Mouse (Mus musculus) ES-E14 (cell line): ENCODE measurements at regions not wholly inside any gene's neighbourhood (a gene's known extent, or its start where the extent isn't known, plus 50 kb on each side); places are given as distances from the start of the nearest gene placed in this dataset.

ENCODE experiments used
- DNase-seq: peaks from one replicate; pipeline ENCODE4 v3.0.0-alpha.2; 2013; ENCODE audit warnings: low read depth, low spot score
- H3K27ac ChIP-seq: 2 replicates; pipeline ENCODE4 v1.5.1; 2012; ENCODE audit warnings: low read depth, mild to moderate bottlenecking, low read length, moderate library complexity, mixed read lengths; ENCODE audit not compliant: poor library complexity, insufficient read depth, severe bottlenecking
- H3K36me3 ChIP-seq: 2 replicates; pipeline ENCODE4 v1.6.1; 2012; ENCODE audit warnings: mild to moderate bottlenecking, low read length, moderate library complexity, mixed read lengths; ENCODE audit not compliant: control insufficient read depth, poor library complexity, insufficient read depth, severe bottlenecking
- H3K4me1 ChIP-seq, 2 experiments: fragments of 150-350 bp in 1 of 2; sonication (generic) in 1 of 2; 2 replicates each; pipeline ENCODE4 v1.6.1; 2012; ENCODE audit warnings: low read length in 2 of 2, mild to moderate bottlenecking in 1 of 2, mixed read lengths in 1 of 2; ENCODE audit not compliant: control insufficient read depth in 2 of 2, insufficient read depth in 2 of 2, poor library complexity in 1 of 2
- H3K4me3 ChIP-seq, 2 experiments: fragments of 150-350 bp in 1 of 2; sonication (generic) in 1 of 2; 2 replicates each; pipeline ENCODE4 v1.5.1; 2012; ENCODE audit warnings: low read length in 2 of 2, low read depth in 1 of 2, mild to moderate bottlenecking in 1 of 2, mixed read lengths in 1 of 2; ENCODE audit not compliant: insufficient read depth in 1 of 2, poor library complexity in 1 of 2, severe bottlenecking in 1 of 2
- H3K9ac ChIP-seq: 2 replicates; pipeline ENCODE4 v1.6.1; 2012; ENCODE audit warnings: low read depth, mild to moderate bottlenecking, low read length, mixed read lengths; ENCODE audit not compliant: poor library complexity, insufficient read depth, severe bottlenecking
- H3K9me3 ChIP-seq: fragments of 150-350 bp; sonication (generic); 2 replicates; pipeline ENCODE4 v1.6.1; 2012; ENCODE audit warnings: low read depth, mild to moderate bottlenecking, low read length; ENCODE audit not compliant: control insufficient read depth, insufficient read depth
- CHD2 ChIP-seq: IDR thresholded peaks from 2 replicates; pipeline ENCODE4 v1.6.1; 2014; ENCODE audit warnings: mild to moderate bottlenecking, low read depth, low read length, inconsistent platforms
- HCFC1 ChIP-seq: IDR thresholded peaks from 2 replicates; pipeline ENCODE4 v1.6.1; 2012; ENCODE audit warnings: low read length, inconsistent platforms, borderline replicate concordance; ENCODE audit not compliant: insufficient read depth
- MAFK ChIP-seq: IDR thresholded peaks from 2 replicates; pipeline ENCODE4 v1.6.1; 2014; ENCODE audit warnings: mild to moderate bottlenecking, low read depth, low read length, inconsistent platforms; ENCODE audit not compliant: insufficient read depth
- ZC3H11A ChIP-seq: IDR thresholded peaks from 2 replicates; pipeline ENCODE4 v1.6.1; 2012; ENCODE audit warnings: low read depth, mild to moderate bottlenecking, inconsistent platforms, low read length, borderline replicate concordance
- ZNF384 ChIP-seq: IDR thresholded peaks from 2 replicates; pipeline ENCODE4 v1.6.1; 2012; ENCODE audit warnings: low read depth, low read length, inconsistent platforms
- in situ Hi-C, 2 experiments: fragments of 600-800 bp; cut with MboI; formaldehyde crosslinking; loops; one replicate each; pipeline ENCODE4 v1.15.1; 2025; ENCODE audit warnings: low sequenced_read_pairs in 2 of 2, inconsistent platforms in 1 of 2; ENCODE audit not compliant: unreplicated experiment in 2 of 2

- Histone ChIP-seq H3K27ac (no peak overlapping the region), H3K36me3 (no peaks in the 10 kb centered on the region), H3K9me3 (no peaks in the 10 kb centered on the region), H3K4me3 (no peak overlapping the region), H3K9ac (no peak overlapping the region), H3K4me1 (no peaks in the 10 kb centered on the region)
- no peak for TF ChIP-seq HCFC1
- no peak for TF ChIP-seq ZNF384
- no peak for TF ChIP-seq MAFK
- no peak for TF ChIP-seq ZC3H11A
- DNase-seq, result no peak
- in situ Hi-C loops, result no loop called here
These were observed 156.3 kb downstream of the Grm4 start for GRCm38 (mm10) chr17:27364899-27365298.

DNA sequence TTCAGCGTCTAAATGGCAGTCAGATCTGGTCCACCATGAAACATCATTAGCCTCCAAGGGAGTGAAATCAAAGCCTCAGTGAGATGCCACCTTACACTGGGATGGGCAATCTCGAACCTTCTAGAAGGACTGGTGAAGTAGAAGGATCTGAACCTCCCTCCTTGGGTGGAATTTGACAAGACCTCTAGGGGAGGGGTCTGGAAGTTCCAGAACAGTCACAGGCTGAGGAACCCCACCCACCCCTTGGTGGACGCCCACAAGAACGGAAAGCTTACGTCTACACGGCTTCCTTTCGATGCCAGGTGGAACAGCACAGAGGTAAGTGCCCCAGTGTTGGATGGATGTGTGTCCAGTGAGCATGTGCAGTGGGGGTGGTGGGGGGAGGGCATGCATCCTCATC is 156.9 kb downstream of the Grm4 start:
- H3K9ac ChIP-seq, result no peak overlapping the region
- H3K36me3 ChIP-seq, result no peaks in the 10 kb centered on the region
- TF ChIP-seq ZNF384 (no peak), HCFC1 (no peak), MAFK (no peak), ZC3H11A (no peak), CHD2 (no peak)

GRCm38 (mm10) chr17:27363911-27364310 is 157.3 kb downstream of the Grm4 start:
- Histone ChIP-seq H3K9ac (no peak overlapping the region), H3K9me3 (no peaks in the 10 kb centered on the region), H3K27ac (no peak overlapping the region), H3K4me1 (no peaks in the 10 kb centered on the region), H3K36me3 (no peaks in the 10 kb centered on the region), H3K4me3 (no peak overlapping the region)
- no peak for TF ChIP-seq ZC3H11A
- TF ChIP-seq ZNF384, result no peak
- no peak for TF ChIP-seq CHD2
- no peak for TF ChIP-seq HCFC1
- TF ChIP-seq MAFK, result no peak
- in situ Hi-C loops, result no loop called here
- no peak for DNase-seq

More for the DNA sequence above, 156.9 kb downstream of the Grm4 start:
- Histone ChIP-seq H3K4me3 (no peak overlapping the region), H3K4me1 (no peaks in the 10 kb centered on the region), H3K27ac (no peak overlapping the region), H3K9me3 (no peaks in the 10 kb centered on the region)
- no peak for DNase-seq
- in situ Hi-C loops, result no loop called here

DNA sequence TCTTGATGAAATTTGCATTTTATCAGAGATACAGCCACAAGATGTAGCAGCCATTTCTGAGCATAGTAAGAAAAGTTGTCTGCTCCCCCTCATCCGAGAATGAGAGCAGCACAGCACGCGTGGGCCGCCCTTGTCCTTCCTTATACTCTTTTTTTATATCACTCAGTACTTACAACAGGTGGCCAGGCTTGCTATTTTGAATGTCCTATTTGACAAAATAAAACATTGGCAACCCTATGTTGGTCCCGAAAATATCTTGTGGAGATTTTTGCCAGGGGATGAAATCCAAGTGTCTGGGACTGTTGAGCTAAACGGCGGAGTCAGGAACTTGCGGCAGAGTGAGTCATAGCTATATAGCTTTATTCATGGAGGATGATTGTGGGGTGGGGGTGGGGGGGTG is 158.0 kb upstream of the Lemd2 start:
- in situ Hi-C loops, result no loop called here
- TF ChIP-seq ZNF384, result no peak
- TF ChIP-seq ZC3H11A, result no peak
- no peak for TF ChIP-seq MAFK
- no peak for TF ChIP-seq HCFC1
- TF ChIP-seq CHD2, result no peak
- Histone ChIP-seq H3K9ac (no peak overlapping the region), H3K4me1 (no peaks in the 10 kb centered on the region), H3K36me3 (no peaks in the 10 kb centered on the region), H3K9me3 (0 out of 2 replicates have a peak, but pooled peaks cover 3% of the 10 kb centered on the region), H3K27ac (no peak overlapping the region), H3K4me3 (no peak overlapping the region)
- DNase-seq, result no peak

GRCm38 (mm10) chr17:27361362-27361761 is 157.1 kb upstream of the Lemd2 start:
- peaks cover 8% of the 10 kb centered on the region; the same call in 1 of the 2 replicates for H3K9me3 ChIP-seq
- H3K9ac ChIP-seq, result no peak overlapping the region
- H3K4me1 ChIP-seq, result no peaks in the 10 kb centered on the region
- no peak for DNase-seq
- H3K36me3 ChIP-seq, result no peaks in the 10 kb centered on the region
- in situ Hi-C loops, result no loop called here
- TF ChIP-seq HCFC1, result no peak
- no peak overlapping the region for H3K4me3 ChIP-seq
- H3K27ac ChIP-seq, result no peak overlapping the region
